Mouse (Mus musculus) liver, postnatal 0 days (tissue): Measurements from ENCODE around the gene Dhx9. TPM values are rescaled to one million over a fixed set of nuclear protein-coding genes. Genes with fewer than 3 reads are reported as not detected.

Experiments
- ATAC-seq: fragments of 200-750 bp; cut with Nextera tagmentation; 2 replicates; pipeline ENCODE4 v1.8.0; 2017; ENCODE audit warnings: mild to moderate bottlenecking, moderate library complexity
- DNase-seq: peaks from one replicate; pipeline ENCODE4 v3.0.0-alpha.2; 2016
- H3K27ac ChIP-seq: fragments of 300-500 bp; sonication (generic); 2 replicates; pipeline ENCODE4 v1.5.1; 2014; ENCODE audit warnings: antibody characterized with exemption, moderate library complexity, mild to moderate bottlenecking, low read depth
- H3K27me3 ChIP-seq: fragments of 300-500 bp; sonication (generic); 2 replicates; pipeline ENCODE4 v1.6.1; 2014; ENCODE audit warnings: low read length, control low read depth, mixed read lengths; ENCODE audit not compliant: insufficient read depth
- H3K36me3 ChIP-seq: fragments of 300-500 bp; sonication (generic); replicated peaks from 2 replicates; pipeline ENCODE4 v1.6.1; 2014; ENCODE audit warnings: mild to moderate bottlenecking, control low read depth, low read length, moderate library complexity, mixed read lengths; ENCODE audit not compliant: insufficient read depth
- H3K4me1 ChIP-seq: fragments of 300-500 bp; sonication (generic); 2 replicates; pipeline ENCODE4 v1.6.1; 2014; ENCODE audit warnings: antibody characterized with exemption, mild to moderate bottlenecking, control low read depth; ENCODE audit not compliant: insufficient read depth
- H3K4me2 ChIP-seq: fragments of 300-500 bp; sonication (generic); 2 replicates; pipeline ENCODE4 v1.6.1; 2014; ENCODE audit warnings: low read depth, mild to moderate bottlenecking, low read length, moderate library complexity, mixed read lengths
- H3K4me3 ChIP-seq: fragments of 300-500 bp; sonication (generic); 2 replicates; pipeline ENCODE4 v1.5.1; 2014; ENCODE audit warnings: low read depth, low read length
- H3K9ac ChIP-seq: fragments of 300-500 bp; sonication (generic); replicated peaks from 2 replicates; pipeline ENCODE4 v1.6.1; 2014; ENCODE audit warnings: mild to moderate bottlenecking, moderate library complexity
- H3K9me3 ChIP-seq: fragments of 300-500 bp; sonication (generic); 2 replicates; pipeline ENCODE4 v1.6.1; 2016; ENCODE audit warnings: mild to moderate bottlenecking, control low read depth, low read length, mixed read lengths
- CTCF ChIP-seq: sonication (generic); IDR thresholded peaks from 2 replicates; pipeline ENCODE4 v1.5.1; 2016; ENCODE audit warnings: antibody characterized with exemption, low read depth
- EP300 ChIP-seq: IDR thresholded peaks from 2 replicates; pipeline ENCODE4 v1.6.1; 2016; ENCODE audit warnings: antibody characterized with exemption, low read depth, mild to moderate bottlenecking
- WGBS: fragments of 180-500 bp; shearing (Covaris S2); extraction: QIAGEN DNeasy Blood & Tissue Kit; methylation state at CpG from one replicate; pipeline ENCODE4 v1.1.7; 2014; ENCODE audit not compliant: insufficient replicate concordance; 5-methylcytosine and 5-hydroxymethylcytosine counted together
- polyA plus RNA-seq: library from polyadenylated mRNA; unstranded; fragments of >200 nt; fragmentation: Nextera tagmentation; extraction: Ambion mirVana; gene quantifications from 2 replicates; pipeline ENCODE4 v1.2.1, GENCODE M21; 2015

Gene Dhx9
- polyA plus RNA-seq, 1 experiment from 2014 or later: 9.9 TPM

DNA sequence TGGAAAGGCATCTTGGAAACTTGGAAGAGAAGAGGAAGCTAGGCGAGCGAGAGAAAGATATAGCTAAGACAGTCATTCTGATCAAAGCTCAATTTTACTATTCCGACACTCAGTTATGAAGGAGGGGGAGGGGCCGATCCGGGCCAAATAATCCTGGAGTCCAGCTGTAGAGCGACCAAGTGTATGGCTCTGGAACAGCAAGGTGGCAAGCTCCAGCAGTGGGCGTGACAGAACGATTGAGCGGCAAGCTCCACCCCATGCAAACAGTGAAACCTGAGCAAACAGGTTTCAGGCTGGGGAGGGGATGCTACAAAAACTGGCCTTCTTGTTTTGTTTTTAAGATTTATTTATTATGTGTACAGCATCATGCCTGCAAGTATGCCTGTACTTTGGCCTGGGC lies 12.6 kb upstream of the Dhx9 start:
- 68% methylated on average over 9 of the region's 9 CpGs for WGBS
- Histone ChIP-seq H3K36me3 (no peaks in the 10 kb centered on the region), H3K9me3 (no peaks in the 10 kb centered on the region), H3K4me2 (no peak overlapping the region), H3K27me3 (no peaks in the 10 kb centered on the region), H3K9ac (no peak overlapping the region), H3K4me3 (no peak overlapping the region), H3K27ac (no peak overlapping the region), H3K4me1 (no peaks in the 10 kb centered on the region)
- DNase-seq (peak; percentile 30), ATAC-seq (peak; percentile 38; the same call in 1 of the 2 replicates)
- TF ChIP-seq EP300: no peak
- no peak for TF ChIP-seq CTCF

DNA sequence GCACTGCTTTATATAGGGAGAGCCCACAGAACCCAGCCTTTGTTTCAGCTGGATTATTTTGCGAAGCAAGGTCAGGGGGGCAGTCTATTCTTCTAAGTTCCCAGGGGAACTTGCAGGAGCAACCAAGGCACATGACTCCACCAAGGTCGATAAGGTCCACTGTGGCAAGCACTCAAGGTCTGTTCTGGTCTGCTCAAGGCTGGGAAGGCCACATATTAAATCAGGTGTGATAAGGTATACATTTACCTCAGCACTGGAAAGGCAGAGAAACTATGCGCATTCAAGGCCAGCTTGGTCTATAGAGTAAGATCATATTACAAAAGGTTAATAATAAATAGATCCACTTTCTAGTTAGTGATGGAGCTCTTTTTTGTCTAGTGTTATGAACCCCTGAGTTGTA lies 8.6 kb upstream of the Dhx9 start:
- Histone ChIP-seq H3K27me3 (no peaks in the 10 kb centered on the region), H3K4me1 (no peaks in the 10 kb centered on the region; the same call in 1 of the 2 replicates), H3K27ac (no peak overlapping the region), H3K36me3 (no peaks in the 10 kb centered on the region), H3K9ac (no peak overlapping the region), H3K4me2 (no peak overlapping the region), H3K4me3 (no peak overlapping the region), H3K9me3 (no peaks in the 10 kb centered on the region)
- TF ChIP-seq EP300 (no peak), CTCF (no peak)
- DNase-seq (no peak), ATAC-seq (no peak)
- WGBS: 73% methylated on average over 3 of the region's 3 CpGs

DNA sequence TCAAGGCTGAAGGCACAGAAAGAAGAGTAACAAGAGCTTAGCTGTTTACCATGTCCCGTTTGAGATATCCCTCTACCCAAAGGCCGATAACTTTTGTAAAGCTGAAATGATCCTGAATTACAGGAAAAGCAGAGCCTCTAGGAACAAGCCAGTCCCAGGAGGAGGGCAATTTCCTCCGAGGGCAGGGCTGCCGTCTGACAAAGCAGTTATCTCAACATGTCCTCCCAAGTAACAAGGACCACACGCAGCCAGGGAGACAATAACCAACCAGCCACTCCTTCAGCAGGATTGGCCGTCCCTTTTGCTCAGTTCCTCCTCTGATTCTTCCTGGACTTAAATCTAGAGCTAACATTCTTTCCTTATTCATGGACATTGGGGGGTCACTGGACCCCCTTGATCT lies 6.5 kb upstream of the Dhx9 start:
- Histone ChIP-seq H3K9me3 (no peaks in the 10 kb centered on the region), H3K4me3 (no peak overlapping the region), H3K4me1 (no peaks in the 10 kb centered on the region; the same call in 1 of the 2 replicates), H3K4me2 (no peak overlapping the region), H3K27ac (no peak overlapping the region), H3K36me3 (no peaks in the 10 kb centered on the region), H3K9ac (no peak overlapping the region), H3K27me3 (no peaks in the 10 kb centered on the region)
- DNase-seq: no peak
- TF ChIP-seq EP300: no peak
- TF ChIP-seq CTCF: no peak
- no peak for ATAC-seq
- 35% methylated on average over 6 of the region's 6 CpGs for WGBS

DNA sequence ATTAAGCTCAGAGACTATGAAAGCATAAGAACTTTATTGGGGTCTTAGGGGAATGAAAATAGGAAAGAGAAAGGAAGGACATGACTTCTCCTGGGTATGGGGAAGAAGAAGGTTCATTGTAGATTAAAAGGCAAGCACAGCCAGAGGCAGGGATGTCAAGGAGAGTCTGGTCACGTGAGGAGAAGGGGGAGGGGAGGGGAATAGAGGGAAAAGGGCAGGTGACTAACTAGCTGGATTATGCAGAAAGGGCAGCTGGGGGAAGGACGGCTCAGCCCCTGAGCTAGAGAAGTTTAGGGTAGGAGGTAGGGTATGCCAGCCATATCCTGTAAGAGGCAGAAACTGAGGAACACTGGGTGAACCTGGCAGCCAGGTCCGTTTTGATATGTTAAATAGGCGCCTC lies 5.9 kb upstream of the Dhx9 start:
- 51% methylated on average over 4 of the region's 4 CpGs for WGBS
- Histone ChIP-seq H3K27me3 (no peaks in the 10 kb centered on the region), H3K36me3 (no peaks in the 10 kb centered on the region), H3K27ac (no peak overlapping the region), H3K9me3 (no peaks in the 10 kb centered on the region), H3K4me1 (no peaks in the 10 kb centered on the region; the same call in 1 of the 2 replicates), H3K4me2 (no peak overlapping the region), H3K9ac (no peak overlapping the region), H3K4me3 (no peak overlapping the region)
- DNase-seq: peak; percentile 43
- TF ChIP-seq EP300 (no peak), CTCF (no peak)
- no peak for ATAC-seq

DNA sequence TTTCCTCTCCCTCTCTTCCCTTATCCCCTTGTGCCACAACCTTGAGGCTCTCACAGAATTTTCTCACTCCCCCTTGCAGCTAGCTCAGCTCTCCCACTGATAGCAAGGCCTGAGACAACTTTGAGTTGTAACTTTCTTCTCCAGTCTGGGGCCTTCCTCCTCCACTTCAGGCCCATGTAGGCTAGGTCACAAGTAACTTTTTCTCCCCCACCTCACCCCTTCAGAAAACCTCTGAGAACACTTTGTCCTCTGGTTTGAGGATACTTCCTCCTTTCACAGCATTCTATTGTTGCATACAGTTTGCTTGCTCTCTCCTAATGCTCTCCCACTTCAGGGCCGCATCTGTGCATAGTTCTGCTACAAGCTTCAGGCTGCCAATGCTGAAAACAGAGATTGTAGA lies 4.4 kb upstream of the Dhx9 start:
- peaks cover 4% of the 10 kb centered on the region for H3K4me1 ChIP-seq
- no peak overlapping the region for H3K4me2 ChIP-seq
- TF ChIP-seq CTCF (no peak), EP300 (peak; percentile 34)
- ATAC-seq (no peak), DNase-seq (no peak)
- H3K9ac ChIP-seq: no peak overlapping the region
- H3K36me3 ChIP-seq: no peaks in the 10 kb centered on the region
- H3K27ac ChIP-seq: peak overlapping the region; percentile 64
- 71% methylated on average over 1 of the region's 1 CpGs for WGBS
- no peaks in the 10 kb centered on the region for H3K27me3 ChIP-seq
- H3K9me3 ChIP-seq: no peaks in the 10 kb centered on the region
- no peak overlapping the region for H3K4me3 ChIP-seq

DNA sequence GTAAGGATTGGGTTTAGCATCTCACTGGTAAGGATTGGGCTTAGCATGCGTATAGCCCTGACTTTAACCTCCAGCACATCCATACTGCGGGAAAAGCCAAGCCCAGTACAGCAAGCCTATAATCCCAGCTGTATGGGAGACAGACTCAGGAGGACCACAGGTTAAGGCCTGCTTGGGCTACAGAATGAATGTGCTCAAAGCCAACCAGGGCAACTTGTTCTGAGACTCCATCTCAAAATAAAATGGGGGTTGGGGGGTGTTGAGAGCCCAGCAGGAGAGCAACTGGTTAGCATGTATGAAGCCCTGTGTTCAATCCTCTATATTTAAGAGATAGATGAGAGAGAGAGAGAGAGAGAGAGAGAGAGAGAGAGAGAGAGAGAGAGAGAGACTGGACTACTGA lies 3.9 kb upstream of the Dhx9 start:
- Histone ChIP-seq H3K4me2 (no peak overlapping the region), H3K36me3 (no peaks in the 10 kb centered on the region), H3K27me3 (no peaks in the 10 kb centered on the region), H3K9me3 (no peaks in the 10 kb centered on the region), H3K4me1 (peaks cover 4% of the 10 kb centered on the region), H3K27ac (peak overlapping the region; percentile 64; the same call in 1 of the 2 replicates), H3K4me3 (no peak overlapping the region), H3K9ac (no peak overlapping the region)
- 95% methylated on average over 2 of the region's 2 CpGs for WGBS
- no peak for TF ChIP-seq EP300
- TF ChIP-seq CTCF: no peak
- DNase-seq: no peak
- no peak for ATAC-seq

DNA sequence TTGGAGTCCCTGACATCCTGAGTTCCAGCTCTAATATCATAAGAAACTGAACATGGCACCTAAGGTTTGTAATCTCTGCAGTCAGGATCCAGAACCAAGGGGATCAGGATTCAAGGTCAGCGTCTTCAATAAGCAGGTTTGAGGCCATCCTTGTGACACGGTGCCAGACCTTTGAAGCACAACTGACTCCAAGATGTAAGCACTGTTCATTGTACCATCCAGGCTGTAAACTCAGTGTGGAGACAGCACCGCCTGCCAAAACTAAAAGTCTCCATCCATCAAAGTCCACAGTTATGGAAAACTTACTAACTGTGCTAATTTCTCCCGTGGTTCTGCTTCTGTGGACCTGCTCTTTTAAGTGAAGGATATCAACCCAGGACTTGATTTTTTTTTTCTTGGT lies 2.5 kb upstream of the Dhx9 start:
- DNase-seq: no peak
- Histone ChIP-seq H3K36me3 (no peaks in the 10 kb centered on the region), H3K4me2 (no peak overlapping the region), H3K9ac (no peak overlapping the region), H3K27ac (peak overlapping the region; percentile 40; the same call in 1 of the 2 replicates), H3K4me3 (no peak overlapping the region), H3K9me3 (no peaks in the 10 kb centered on the region), H3K27me3 (no peaks in the 10 kb centered on the region), H3K4me1 (peaks cover 13% of the 10 kb centered on the region)
- no peak for ATAC-seq
- TF ChIP-seq CTCF (no peak), EP300 (no peak)
- WGBS: 79% methylated on average over 4 of the region's 4 CpGs
